ENCODE assay signal across 8 mouse cellular contexts in genomic region chr6:37464585-37464984, GRCm38 (mm10). TPM values are rescaled to one million over a fixed set of nuclear protein-coding genes. Genes with fewer than 3 reads are reported as not detected.
DNase-seq lines count a peak whose midpoint lies in the region; ATAC-seq and TF ChIP-seq lines count a peak whose summit lies in the region.

No protein-coding gene starts in this region.

- no peak for TF ChIP-seq CTCF in liver, adult 2 months (IDR thresholded peaks at IDR 0.05; ENCODE audit: low read depth, low read length)

- no peaks in the 10 kb centered on the region for H3K27me3 ChIP-seq in liver, adult 2 months (ENCODE audit: control insufficient read depth, insufficient read depth, low read length)
- no peaks in the 10 kb centered on the region for H3K27me3 ChIP-seq in embryonic facial prominence, embryonic 12.5 days
- H3K27me3 ChIP-seq in hindbrain, embryonic 16.5 days (replicated peaks; ENCODE audit: control insufficient read depth, insufficient read depth, low read length), result no peaks in the 10 kb centered on the region
- no peaks in the 10 kb centered on the region for H3K27me3 ChIP-seq in midbrain, embryonic 14.5 days (ENCODE audit: control insufficient read depth, insufficient read depth, low read length)

- H3K36me3 ChIP-seq in liver, adult 2 months (ENCODE audit: control insufficient read depth, insufficient read depth, low read length), result no peaks in the 10 kb centered on the region
- H3K36me3 ChIP-seq in embryonic facial prominence, embryonic 12.5 days, result no peaks in the 10 kb centered on the region
- H3K36me3 ChIP-seq in hindbrain, embryonic 16.5 days (ENCODE audit: control insufficient read depth, insufficient read depth, low read length), result no peaks in the 10 kb centered on the region
- H3K36me3 ChIP-seq in midbrain, embryonic 14.5 days (ENCODE audit: control insufficient read depth, insufficient read depth, low read length), result no peaks in the 10 kb centered on the region

- no peaks in the 10 kb centered on the region for H3K79me2 ChIP-seq in liver, adult 2 months (ENCODE audit: control insufficient read depth, insufficient read depth, low read length)

- peak overlapping the region; percentile 45; the same call in 1 of the 2 replicates for H3K4me3 ChIP-seq in liver, adult 2 months (ENCODE audit: insufficient read depth, low read depth, low read length)
- peak overlapping the region; percentile 37 for H3K4me3 ChIP-seq in embryonic facial prominence, embryonic 12.5 days
- H3K4me3 ChIP-seq in hindbrain, embryonic 16.5 days (ENCODE audit: low read length), result peak overlapping the region; percentile 41
- H3K4me3 ChIP-seq in midbrain, embryonic 14.5 days (replicated peaks; ENCODE audit: low read depth, low read length), result peak overlapping the region; percentile 33

- H3K4me1 ChIP-seq in liver, adult 2 months (ENCODE audit: control insufficient read depth, insufficient read depth, low read length), result 0 out of 2 replicates have a peak, but pooled peaks cover 2% of the 10 kb centered on the region
- peaks cover 6% of the 10 kb centered on the region; the same call in 1 of the 2 replicates for H3K4me1 ChIP-seq in embryonic facial prominence, embryonic 12.5 days
- H3K4me1 ChIP-seq in hindbrain, embryonic 16.5 days (ENCODE audit: control insufficient read depth, insufficient read depth, low read depth, low read length), result peaks cover 3% of the 10 kb centered on the region; the same call in 1 of the 2 replicates
- H3K4me1 ChIP-seq in midbrain, embryonic 14.5 days (ENCODE audit: control insufficient read depth, insufficient read depth, low read length), result no peaks in the 10 kb centered on the region

- peak overlapping the region; percentile 50 for H3K4me2 ChIP-seq in embryonic facial prominence, embryonic 12.5 days (replicated peaks)
- H3K4me2 ChIP-seq in hindbrain, embryonic 16.5 days (ENCODE audit: low read length), result peak overlapping the region; percentile 61
- peak overlapping the region; percentile 51 for H3K4me2 ChIP-seq in midbrain, embryonic 14.5 days (ENCODE audit: low read length)

- H3K9me3 ChIP-seq in embryonic facial prominence, embryonic 12.5 days, result no peaks in the 10 kb centered on the region
- H3K9me3 ChIP-seq in hindbrain, embryonic 16.5 days (ENCODE audit: control insufficient read depth, low read length), result no peaks in the 10 kb centered on the region; the same call in 1 of the 2 replicates
- H3K9me3 ChIP-seq in midbrain, embryonic 14.5 days (ENCODE audit: control insufficient read depth, low read length), result no peaks in the 10 kb centered on the region

- H3K27ac ChIP-seq in liver, adult 2 months (replicated peaks; ENCODE audit: insufficient read depth, low read depth, low read length), result no peak overlapping the region
- no peak overlapping the region for H3K27ac ChIP-seq in embryonic facial prominence, embryonic 12.5 days
- H3K27ac ChIP-seq in hindbrain, embryonic 16.5 days (ENCODE audit: low read depth, low read length), result no peak overlapping the region
- H3K27ac ChIP-seq in midbrain, embryonic 14.5 days (replicated peaks; ENCODE audit: low read depth, low read length), result no peak overlapping the region

- 3% methylated on average over 5 of the region's 5 CpGs for WGBS in liver, adult 2 months
- WGBS in embryonic facial prominence, embryonic 12.5 days, result 6% methylated on average over 5 of the region's 5 CpGs
- WGBS in hindbrain, embryonic 16.5 days, result 4% methylated on average over 5 of the region's 5 CpGs
- WGBS in midbrain, embryonic 14.5 days, result 6% methylated on average over 5 of the region's 5 CpGs

- no peak for ATAC-seq in embryonic facial prominence, embryonic 12.5 days (ENCODE audit: insufficient number of reproducible peaks, insufficient read depth, low FRiP score, low TSS enrichment)
- ATAC-seq in hindbrain, embryonic 16.5 days, result 0 out of 2 replicates have a peak, but pooled peaks have one; percentile 34
- no peak for ATAC-seq in midbrain, embryonic 14.5 days (ENCODE audit: low FRiP score, low TSS enrichment)

- DNase-seq in liver, adult 2 months (ENCODE audit: extremely low read depth, low read depth, low spot score), result no peak
- DNase-seq in liver, result no peak
- peak; percentile 19 for DNase-seq in midbrain, embryonic 14.5 days
- no peak for DNase-seq in urinary bladder, adult 18-20 months (ENCODE audit: low spot score in 2 of 2)
- DNase-seq in adrenal gland, postnatal 14 days, result no peak
- no peak for DNase-seq in adrenal gland, adult 8-10 months

- no peak for TF ChIP-seq POLR2A in liver, adult 2 months (IDR thresholded peaks at IDR 0.05; ENCODE audit: extremely low read depth, insufficient read depth, low read length)

- peak overlapping the region; percentile 53; the same call in 1 of the 2 replicates for H3K9ac ChIP-seq in liver, adult 2 months (ENCODE audit: low read depth, low read length)
- peak overlapping the region; percentile 42; the same call in 1 of the 2 replicates for H3K9ac ChIP-seq in embryonic facial prominence, embryonic 12.5 days
- peak overlapping the region; percentile 41; the same call in 1 of the 2 replicates for H3K9ac ChIP-seq in hindbrain, embryonic 16.5 days (ENCODE audit: low read depth, low read length)
- H3K9ac ChIP-seq in midbrain, embryonic 14.5 days (replicated peaks; ENCODE audit: low read length), result no peak overlapping the region

RNA-seq across cellular contexts. Expression of gene Creb3l2, which starts 22.6 kb away (rescaled TPM):
- 2.7 and 4.4 TPM in 2 replicates for total RNA-seq in liver, adult 2 months (2014; rRNA removed)
- polyA plus RNA-seq in liver, adult 2 months (2012; rRNA removed), result 5.1 and 6.6 TPM in 2 replicates
- 24.9 and 25.6 TPM in 2 replicates for polyA plus RNA-seq in embryonic facial prominence, embryonic 12.5 days (2016; fragmentation: Nextera tagmentation; extraction: Ambion mirVana)
- 3.3 and 4.6 TPM in 2 replicates for polyA plus RNA-seq in hindbrain, embryonic 16.5 days (2015; fragmentation: Nextera tagmentation; extraction: Ambion mirVana)
- 1.6 and 3.2 TPM in 2 replicates for polyA plus RNA-seq in midbrain, embryonic 14.5 days (2014; fragmentation: Nextera tagmentation; extraction: Ambion mirVana)
- total RNA-seq in adrenal gland, postnatal 14 days (2021), result 50.0 and 50.8 TPM in 2 replicates
- total RNA-seq in adrenal gland, adult 8-10 months (2022), result 100 to 1,000 TPM in 3 of 4 experiments, 10 to 100 TPM in 1; 95.9 to 118 (median 110) TPM
